Mouse (Mus musculus): ENCODE measurements at regions not wholly inside any gene's neighbourhood (a gene's known extent, or its start where the extent isn't known, plus 50 kb on each side); places are given as distances from the start of the nearest gene placed in this dataset.
"Not testable (repeated sequence)": the region's sequence is repeated elsewhere in the genome, so short reads cannot be mapped to it uniquely, and the experiment has no call there.

- DNase-seq: not testable (repeated sequence)
These were observed 170.0 kb upstream of the Afdn start for GRCm38 (mm10) chr17:13590240-13590837.

Measured in adrenal gland, postnatal 10 days (tissue).